Mouse (Mus musculus) midbrain, embryonic 10.5 days (tissue): ENCODE data around the gene Ap4s1. TPM values are rescaled to one million over a fixed set of nuclear protein-coding genes. Genes with fewer than 3 reads are reported as not detected.
"Not testable (repeated sequence)": the region's sequence is repeated elsewhere in the genome, so short reads cannot be mapped to it uniquely, and the experiment has no call there.

Experiments used
- DNase-seq: peaks from one replicate; pipeline ENCODE4 v3.0.0-alpha.2; 2017; ENCODE audit warnings: low spot score
- H3K27ac ChIP-seq: fragments of 300-500 bp; sonication (generic); replicated peaks from 2 replicates; pipeline ENCODE4 v1.5.1; 2016; ENCODE audit warnings: mild to moderate bottlenecking
- H3K27me3 ChIP-seq: fragments of 300-500 bp; sonication (generic); 2 replicates; pipeline ENCODE4 v1.6.1; 2016; ENCODE audit warnings: low read depth, mild to moderate bottlenecking; ENCODE audit not compliant: poor library complexity, severe bottlenecking
- H3K36me3 ChIP-seq: fragments of 300-500 bp; sonication (generic); 2 replicates; pipeline ENCODE4 v1.6.1; 2016; ENCODE audit warnings: mild to moderate bottlenecking, moderate library complexity
- H3K4me1 ChIP-seq: fragments of 300-500 bp; sonication (generic); 2 replicates; pipeline ENCODE4 v1.6.1; 2016
- H3K4me3 ChIP-seq: fragments of 300-500 bp; sonication (generic); 2 replicates; pipeline ENCODE4 v1.5.1; 2016; ENCODE audit warnings: mild to moderate bottlenecking, moderate library complexity
- H3K9me3 ChIP-seq: fragments of 300-500 bp; sonication (generic); replicated peaks from 2 replicates; pipeline ENCODE4 v1.6.1; 2016; ENCODE audit warnings: mild to moderate bottlenecking
- WGBS: fragments of 180-500 bp; shearing (Covaris S2); methylation state at CpG from one replicate; pipeline ENCODE4 v1.1.7; 2016; 5-methylcytosine and 5-hydroxymethylcytosine counted together
- polyA plus RNA-seq: library from polyadenylated mRNA; unstranded; fragments of >200 nt; fragmentation: Nextera tagmentation; extraction: Ambion mirVana; gene quantifications from 2 replicates; pipeline ENCODE4 v1.2.1, GENCODE M21; 2016

The Ap4s1 gene
- 39.7 and 41.8 TPM in 2 replicates for polyA plus RNA-seq

DNA sequence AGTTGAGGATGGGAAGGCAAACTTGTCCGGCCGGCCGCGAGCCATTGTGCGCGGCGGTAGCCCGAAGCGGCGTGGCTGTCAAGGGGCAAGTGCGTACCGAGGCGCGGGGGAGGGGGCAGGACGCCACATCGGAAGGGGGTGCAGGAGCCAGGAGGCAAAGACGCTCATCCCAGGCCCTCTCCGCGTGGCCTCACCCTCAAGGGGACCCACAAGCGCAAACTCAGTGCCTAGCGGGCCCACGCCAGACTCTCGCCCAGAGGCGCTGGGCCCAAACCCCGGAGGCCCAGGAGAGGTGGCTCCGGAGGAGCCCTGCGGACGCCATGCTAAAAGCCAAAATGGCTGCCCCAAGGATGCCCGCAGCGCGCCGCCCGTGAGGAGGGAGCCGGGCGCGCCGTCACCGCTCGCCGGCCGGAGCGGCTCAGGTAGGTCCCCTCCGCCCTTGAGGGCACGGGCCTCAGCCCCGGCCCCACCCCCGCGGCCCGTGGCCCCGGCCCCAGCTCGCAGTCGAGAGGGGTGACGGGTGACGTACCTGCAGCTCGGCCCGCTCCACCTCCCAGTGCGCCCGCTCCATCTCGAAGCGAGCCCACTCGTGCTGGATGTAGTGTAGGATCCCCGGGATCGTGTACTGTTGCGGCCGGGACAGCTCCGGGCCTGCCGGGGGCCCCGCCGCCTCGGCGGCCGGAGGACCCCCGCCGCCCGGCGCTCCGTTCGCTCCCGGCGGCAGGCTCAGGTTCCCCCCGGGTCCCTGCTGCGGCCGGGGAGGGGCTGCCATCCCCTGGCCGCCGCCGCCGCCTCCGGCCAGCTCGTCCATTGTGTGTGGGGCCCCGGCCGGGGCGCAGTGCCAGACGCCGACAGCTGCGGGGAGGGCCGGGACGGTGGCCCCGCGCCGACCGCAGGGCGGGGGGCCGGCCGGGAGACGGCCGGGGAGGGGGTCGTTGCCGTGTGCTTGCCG is at the start of gene Ap4s1:
Ap4s1 (plus strand) TSS at position 141 of the 952 bp plus-strand sequence.
- H3K27ac ChIP-seq: peak within 1 kb of the TSS; percentile 100
- no peaks in the 10 kb centered on the region for H3K36me3 ChIP-seq
- under 1% methylated on average over 108 of the region's 108 CpGs for WGBS
- no peaks in the 10 kb centered on the region for H3K27me3 ChIP-seq
- peak; percentile 86 for DNase-seq
- H3K4me1 ChIP-seq: peaks cover 20% of the 10 kb centered on the region
- peak within 1 kb of the TSS; percentile 98 for H3K4me3 ChIP-seq
- no peaks in the 10 kb centered on the region for H3K9me3 ChIP-seq

DNA sequence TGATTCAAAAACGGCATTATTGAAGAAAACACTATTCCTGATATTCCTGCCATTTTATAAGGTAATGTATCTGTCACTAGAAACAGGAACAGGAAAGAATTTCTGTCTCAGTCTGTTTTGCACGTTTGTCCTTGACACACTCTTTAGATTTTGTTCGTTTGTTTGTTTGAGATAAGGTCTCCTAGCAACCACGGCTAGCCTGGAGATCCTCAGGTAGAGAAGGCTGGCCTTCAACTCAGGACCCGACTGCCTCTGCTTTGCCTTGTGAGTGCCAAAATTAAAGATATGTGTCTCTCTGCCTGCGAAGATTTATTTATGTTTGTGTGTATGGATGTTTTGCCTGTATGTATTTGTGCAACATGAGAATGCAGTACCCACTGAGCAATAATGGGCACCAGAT is 49.0 kb upstream of the Ap4s1 start:
- no peak for DNase-seq
- no peaks in the 10 kb centered on the region for H3K27me3 ChIP-seq
- 72% methylated on average over 6 of the region's 6 CpGs for WGBS
- H3K9me3 ChIP-seq: no peaks in the 10 kb centered on the region
- H3K27ac ChIP-seq: no peak overlapping the region
- peaks cover 34% of the 10 kb centered on the region for H3K36me3 ChIP-seq
- H3K4me1 ChIP-seq: no peaks in the 10 kb centered on the region
- H3K4me3 ChIP-seq: no peak overlapping the region

DNA sequence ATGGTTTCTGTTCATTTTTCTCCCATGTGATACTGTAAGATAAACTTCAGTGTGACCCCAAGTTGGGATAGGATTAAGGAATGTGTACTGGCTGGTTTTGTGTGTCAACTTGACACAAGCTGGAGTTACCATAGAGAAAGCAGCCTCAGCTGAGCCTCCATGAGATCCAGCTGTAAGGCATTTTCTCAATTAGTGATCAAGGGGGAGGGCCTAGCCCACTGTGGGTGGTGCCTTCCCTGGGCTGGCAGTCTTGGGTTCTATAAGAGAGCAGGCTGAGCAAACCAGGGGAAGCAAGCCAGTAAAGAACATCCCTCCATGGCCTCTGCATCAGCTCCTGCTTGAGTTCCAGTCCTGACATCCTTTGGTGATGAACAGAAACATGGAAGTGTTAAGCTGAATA is 41.4 kb upstream of the Ap4s1 start:
- peaks cover 76% of the 10 kb centered on the region for H3K36me3 ChIP-seq
- not testable (repeated sequence) for H3K4me1 ChIP-seq, H3K9me3 ChIP-seq, H3K4me3 ChIP-seq, H3K27ac ChIP-seq, DNase-seq, H3K27me3 ChIP-seq

DNA sequence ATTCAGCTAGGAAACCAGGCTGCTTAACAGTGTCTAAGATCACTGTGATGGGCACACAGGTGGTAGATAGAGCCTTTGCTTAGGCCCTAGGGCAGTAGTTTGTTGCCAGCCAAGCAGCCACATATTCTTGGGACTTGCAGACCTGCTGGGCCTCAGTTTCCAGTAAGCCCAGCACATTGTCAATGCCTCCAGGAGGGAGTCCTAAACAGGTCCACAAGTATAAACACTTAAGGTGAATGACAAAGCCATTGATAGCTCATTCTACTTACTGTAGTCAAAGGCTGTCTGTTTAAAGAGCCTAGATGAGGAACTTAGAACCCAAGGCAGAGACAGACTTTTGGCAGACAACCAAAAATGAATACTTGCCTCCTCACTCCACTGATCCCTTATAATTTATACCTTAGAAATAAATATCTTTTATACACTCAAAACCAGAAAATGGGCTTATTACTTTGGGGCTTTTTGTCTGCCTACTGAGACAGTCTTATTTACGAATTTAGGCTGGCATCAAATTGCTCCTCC is 34.8 kb upstream of the Ap4s1 start:
- H3K4me3 ChIP-seq: no peak overlapping the region
- DNase-seq: no peak
- H3K27me3 ChIP-seq: no peaks in the 10 kb centered on the region
- peaks cover 38% of the 10 kb centered on the region for H3K36me3 ChIP-seq
- no peaks in the 10 kb centered on the region for H3K9me3 ChIP-seq
- H3K4me1 ChIP-seq: no peaks in the 10 kb centered on the region
- WGBS: 89% methylated on average over 1 of the region's 1 CpGs
- H3K27ac ChIP-seq: no peak overlapping the region

DNA sequence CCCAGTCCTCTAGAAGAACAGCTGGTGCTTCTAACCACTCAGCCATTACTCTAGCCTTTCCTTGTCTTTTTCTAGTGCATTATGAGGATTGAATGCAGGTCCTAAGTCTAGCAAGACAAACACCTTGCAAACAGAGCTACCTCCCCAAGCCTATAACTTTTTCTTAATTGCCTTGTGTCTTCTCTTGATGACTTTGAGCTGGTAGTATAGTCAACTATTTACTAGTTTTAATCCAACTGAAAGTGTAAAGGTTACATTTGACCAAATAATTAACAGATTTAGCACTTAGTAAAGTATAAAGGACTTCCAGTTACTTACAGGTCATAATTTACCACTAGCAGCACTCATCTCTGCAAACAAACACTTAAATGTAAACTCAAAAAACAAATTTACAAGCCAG is 27.8 kb upstream of the Ap4s1 start:
- DNase-seq: no peak
- no peaks in the 10 kb centered on the region for H3K27me3 ChIP-seq
- no peaks in the 10 kb centered on the region for H3K9me3 ChIP-seq
- H3K27ac ChIP-seq: no peak overlapping the region
- peaks cover 19% of the 10 kb centered on the region for H3K4me1 ChIP-seq
- no peak overlapping the region for H3K4me3 ChIP-seq
- H3K36me3 ChIP-seq: 0 out of 2 replicates have a peak, but pooled peaks cover under 1% of the 10 kb centered on the region

DNA sequence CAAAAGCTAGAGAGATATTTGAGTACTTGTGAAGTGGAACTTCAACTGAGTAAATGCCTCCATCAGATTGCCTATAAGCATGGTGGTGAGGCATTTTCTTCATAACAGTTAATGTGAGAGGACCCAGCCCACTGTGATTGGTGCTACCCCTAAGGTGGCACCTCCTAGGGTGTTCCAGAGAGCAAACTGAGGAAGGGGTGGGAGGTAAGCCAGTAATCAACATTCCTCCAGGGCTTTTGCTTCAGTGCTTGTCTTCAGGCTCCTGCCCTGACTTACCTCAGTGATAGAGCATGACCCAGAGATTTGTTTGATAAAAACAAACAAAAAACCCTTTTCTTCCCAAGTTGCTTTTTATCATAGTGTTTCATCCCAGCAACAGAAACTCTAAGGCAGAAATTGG is 26.9 kb upstream of the Ap4s1 start:
- Histone ChIP-seq H3K27ac (no peak overlapping the region), H3K4me1 (peaks cover 19% of the 10 kb centered on the region), H3K27me3 (no peaks in the 10 kb centered on the region), H3K36me3 (0 out of 2 replicates have a peak, but pooled peaks cover 3% of the 10 kb centered on the region), H3K9me3 (no peaks in the 10 kb centered on the region), H3K4me3 (no peak overlapping the region)
- DNase-seq: no peak

DNA sequence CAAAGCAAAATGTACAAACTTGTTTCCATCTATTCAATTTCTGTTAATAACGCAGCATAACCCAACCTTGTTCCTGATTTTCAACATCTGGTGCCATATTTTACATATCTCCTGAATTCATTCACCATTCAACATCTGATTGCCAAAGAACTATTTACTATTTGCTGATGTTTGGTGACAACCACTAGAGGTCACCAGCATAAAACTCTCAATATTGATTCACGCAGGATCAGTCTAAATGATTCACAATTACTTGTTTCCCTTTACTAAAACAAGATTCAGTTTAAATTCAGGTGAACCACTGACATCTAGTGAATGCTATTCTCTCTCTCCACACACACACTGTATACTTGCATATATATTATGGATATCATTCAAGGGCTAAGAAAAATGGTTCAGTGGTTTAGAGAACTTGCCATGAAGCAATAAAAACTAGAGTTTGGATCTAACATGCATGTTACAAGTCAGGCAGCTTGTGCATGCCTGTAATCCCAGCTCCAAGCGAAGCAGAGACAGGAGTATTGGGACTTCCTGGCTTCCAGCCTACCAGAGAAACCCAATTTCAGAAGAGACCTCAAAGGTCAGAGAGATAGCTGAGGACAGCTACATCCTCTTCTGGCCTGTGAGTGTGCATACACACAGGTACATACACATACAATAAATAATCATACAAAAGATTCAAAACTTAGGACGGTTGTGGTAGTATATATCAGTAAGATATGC is 24.0 kb upstream of the Ap4s1 start:
- no peaks in the 10 kb centered on the region for H3K9me3 ChIP-seq
- H3K27me3 ChIP-seq: no peaks in the 10 kb centered on the region
- H3K36me3 ChIP-seq: 0 out of 2 replicates have a peak, but pooled peaks cover 3% of the 10 kb centered on the region
- no peak overlapping the region for H3K27ac ChIP-seq
- DNase-seq: no peak
- 80% methylated on average over 4 of the region's 4 CpGs for WGBS
- peaks cover 26% of the 10 kb centered on the region for H3K4me1 ChIP-seq
- H3K4me3 ChIP-seq: no peak overlapping the region

DNA sequence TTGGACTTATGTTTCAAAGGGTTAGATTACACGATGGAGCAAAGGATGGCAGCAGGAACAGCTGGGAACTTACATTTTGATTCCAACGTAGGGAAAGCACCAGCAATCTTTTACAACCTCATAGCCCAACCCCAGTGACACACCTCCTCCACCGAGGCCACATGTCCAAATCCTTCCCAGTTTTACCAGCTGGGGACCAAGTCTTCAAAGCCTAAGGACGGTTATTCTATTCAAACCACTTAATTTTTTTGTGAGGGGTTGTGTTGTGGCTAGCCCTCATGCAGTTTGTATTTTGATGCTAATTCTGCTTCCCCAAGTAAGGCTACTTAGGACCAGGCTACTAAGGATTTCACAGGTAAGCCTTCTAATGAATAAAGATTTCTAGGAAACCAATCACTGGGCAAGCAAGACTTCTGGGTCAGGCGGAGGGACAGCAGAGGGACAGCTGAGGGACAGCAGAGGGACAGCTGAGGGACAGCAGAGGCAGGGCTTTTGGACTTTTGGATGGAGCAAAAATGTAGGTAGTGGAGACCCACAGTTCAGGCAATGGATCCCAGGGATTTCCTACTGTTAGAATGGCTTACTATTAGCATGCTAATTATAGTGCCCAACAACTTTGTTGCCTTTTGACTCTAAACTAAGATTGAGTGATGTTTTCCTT is 19.5 kb upstream of the Ap4s1 start:
- Histone ChIP-seq H3K4me3 (no peak overlapping the region), H3K36me3 (0 out of 2 replicates have a peak, but pooled peaks cover 3% of the 10 kb centered on the region), H3K27ac (no peak overlapping the region), H3K9me3 (no peaks in the 10 kb centered on the region), H3K4me1 (peaks cover 10% of the 10 kb centered on the region), H3K27me3 (no peaks in the 10 kb centered on the region)
- DNase-seq: no peak
- 34% methylated on average over 5 of the region's 5 CpGs for whole genome bisulfite sequencing

DNA sequence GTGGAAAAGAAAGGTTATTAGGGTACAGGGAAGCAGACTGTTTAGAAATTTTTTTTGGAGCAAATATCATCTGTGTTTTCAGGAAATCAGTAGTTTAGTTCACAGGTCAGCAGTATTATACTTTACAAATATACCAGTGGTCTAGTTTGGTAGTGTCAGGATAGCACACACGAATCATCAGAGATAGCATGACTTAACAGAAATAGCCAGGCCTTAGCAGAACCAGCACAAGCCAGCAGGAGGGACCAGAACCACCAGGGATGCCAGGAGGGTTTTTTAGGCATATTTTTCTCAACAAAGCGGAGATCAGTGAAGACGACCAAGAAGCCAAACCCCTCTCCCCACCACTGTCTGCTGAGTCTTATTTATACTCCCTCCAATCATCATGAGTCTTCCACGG is 17.6 kb upstream of the Ap4s1 start:
- no peak for DNase-seq
- Histone ChIP-seq H3K27me3 (no peaks in the 10 kb centered on the region), H3K36me3 (0 out of 2 replicates have a peak, but pooled peaks cover under 1% of the 10 kb centered on the region), H3K9me3 (no peaks in the 10 kb centered on the region), H3K4me3 (no peak overlapping the region), H3K4me1 (peaks cover 10% of the 10 kb centered on the region), H3K27ac (no peak overlapping the region)
- WGBS: 66% methylated on average over 4 of the region's 4 CpGs

DNA sequence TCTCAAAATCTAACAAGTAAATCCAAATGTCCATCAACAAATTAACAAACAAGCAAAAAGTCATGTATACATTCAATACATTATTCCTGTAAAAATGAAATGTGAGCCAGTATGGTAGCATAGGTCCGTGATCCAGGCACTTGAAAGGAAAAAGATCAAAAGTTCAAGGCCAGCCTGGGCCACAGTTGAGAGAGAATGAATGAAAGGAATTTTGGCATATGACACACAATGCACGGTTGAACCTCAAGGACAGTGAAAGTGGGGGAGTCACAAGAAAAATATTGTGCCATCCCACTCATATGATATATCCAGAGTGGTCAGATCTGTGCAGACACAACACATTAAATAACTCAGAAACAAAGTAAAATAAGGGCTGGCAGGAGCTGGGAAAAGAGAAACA is 14.4 kb upstream of the Ap4s1 start:
- Histone ChIP-seq H3K36me3 (peaks cover 3% of the 10 kb centered on the region; the same call in 1 of the 2 replicates), H3K27ac (no peak overlapping the region), H3K27me3 (no peaks in the 10 kb centered on the region), H3K4me1 (peaks cover 7% of the 10 kb centered on the region), H3K4me3 (no peak overlapping the region), H3K9me3 (no peaks in the 10 kb centered on the region)
- WGBS: 87% methylated on average over 2 of the region's 2 CpGs
- DNase-seq: no peak

DNA sequence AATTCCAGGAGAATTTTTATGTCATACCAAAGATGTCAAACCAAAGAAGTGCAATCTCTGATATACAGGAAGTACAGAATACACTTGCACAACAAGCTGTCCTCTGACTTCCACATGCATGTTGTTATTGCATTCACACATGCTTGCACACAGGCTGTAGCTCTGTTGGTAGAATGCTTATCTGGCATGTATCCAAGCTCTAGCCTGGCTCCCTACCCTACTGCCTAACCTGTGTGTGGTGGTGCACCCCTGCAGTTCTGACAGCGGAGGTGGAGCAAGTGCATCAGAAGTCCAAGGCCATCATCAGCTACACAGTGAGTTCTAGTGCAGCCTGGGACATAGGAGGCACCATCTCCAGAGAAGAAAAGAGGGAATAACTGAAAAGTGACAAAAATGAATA is 12.0 kb upstream of the Ap4s1 start:
- WGBS: 88% methylated on average over 1 of the region's 1 CpGs
- Histone ChIP-seq H3K9me3 (no peaks in the 10 kb centered on the region), H3K36me3 (peaks cover 17% of the 10 kb centered on the region), H3K4me3 (no peak overlapping the region), H3K27me3 (no peaks in the 10 kb centered on the region), H3K4me1 (peaks cover 3% of the 10 kb centered on the region; the same call in 1 of the 2 replicates), H3K27ac (no peak overlapping the region)
- DNase-seq: no peak

DNA sequence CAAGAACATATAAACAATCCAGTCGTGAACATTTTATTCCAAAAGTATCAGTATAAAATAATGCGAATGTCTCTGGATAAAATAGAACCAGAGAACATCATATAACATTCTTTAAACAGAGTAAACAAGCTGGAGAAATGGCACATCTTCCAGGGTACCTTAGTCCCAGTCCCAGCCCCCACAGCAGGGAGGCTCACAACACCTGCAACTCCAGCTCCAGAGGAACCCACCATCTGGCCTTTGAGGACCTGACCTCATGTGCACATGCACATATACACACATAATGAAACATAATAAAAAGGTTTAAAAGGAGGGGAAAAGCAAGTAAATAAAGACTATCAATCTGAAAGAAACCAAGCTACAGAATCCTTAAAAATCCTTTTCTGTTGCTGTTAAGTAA is 2.3 kb upstream of the Ap4s1 start:
- Histone ChIP-seq H3K4me1 (peaks cover 20% of the 10 kb centered on the region), H3K36me3 (peaks cover 6% of the 10 kb centered on the region; the same call in 1 of the 2 replicates), H3K9me3 (no peaks in the 10 kb centered on the region), H3K27me3 (no peaks in the 10 kb centered on the region), H3K27ac (no peak overlapping the region), H3K4me3 (no peak overlapping the region)
- WGBS: 93% methylated on average over 2 of the region's 2 CpGs
- no peak for DNase-seq
